Mouse (Mus musculus) small intestine, adult 2 months (tissue): ENCODE results near the gene Hist1h2bn. TPM values are rescaled to one million over a fixed set of nuclear protein-coding genes. Genes with fewer than 3 reads are reported as not detected.
A peak's percentile ranks its signal among the peaks of the same experiment; 100 is the strongest.
"Not testable (repeated sequence)": the region's sequence is repeated elsewhere in the genome, so short reads cannot be mapped to it uniquely, and the experiment has no call there.

ENCODE experiments used
- H3K27ac ChIP-seq: fragments of 200-500 bp; 2 replicates; pipeline ENCODE4 v1.5.1; 2012; ENCODE audit warnings: low read depth, low read length, control low read depth, inconsistent platforms; ENCODE audit not compliant: insufficient read depth
- H3K27me3 ChIP-seq: fragments of 200-500 bp; 2 replicates; pipeline ENCODE4 v1.6.1; 2012; ENCODE audit warnings: mild to moderate bottlenecking, moderate library complexity, low read length, inconsistent platforms; ENCODE audit not compliant: control insufficient read depth, insufficient read depth
- H3K36me3 ChIP-seq: fragments of 200-500 bp; 2 replicates; pipeline ENCODE4 v1.6.1; 2012; ENCODE audit warnings: mild to moderate bottlenecking, low read length, control low read depth, inconsistent platforms; ENCODE audit not compliant: control insufficient read depth, insufficient read depth
- H3K4me1 ChIP-seq: fragments of 200-500 bp; 2 replicates; pipeline ENCODE4 v1.6.1; 2012; ENCODE audit warnings: low read length, inconsistent platforms, mixed read lengths; ENCODE audit not compliant: control insufficient read depth, insufficient read depth, insufficient read length
- H3K4me3 ChIP-seq: fragments of 200-500 bp; 2 replicates; pipeline ENCODE4 v1.5.1; 2012; ENCODE audit warnings: low read depth, mild to moderate bottlenecking, control low read depth, inconsistent platforms, low read length, moderate library complexity
- CTCF ChIP-seq: fragments of 200-500 bp; IDR thresholded peaks from 2 replicates; pipeline ENCODE4 v1.5.1; 2012; ENCODE audit warnings: low read depth, mild to moderate bottlenecking, control low read depth, inconsistent platforms, low read length, moderate library complexity, mixed read lengths; ENCODE audit not compliant: insufficient replicate concordance, insufficient read length; ENCODE audit errors: extremely low read depth
- POLR2A ChIP-seq: fragments of 200-500 bp; IDR thresholded peaks from 2 replicates; pipeline ENCODE4 v1.6.1; 2012; ENCODE audit warnings: low read depth, mild to moderate bottlenecking, control low read depth, inconsistent platforms, low read length, moderate library complexity
- WGBS: fragments of 180-500 bp; shearing (Covaris S2); methylation state at CpG from one replicate; pipeline ENCODE4 v1.1.7; 2018; 5-methylcytosine and 5-hydroxymethylcytosine counted together
- polyA plus RNA-seq: library from polyadenylated mRNA; depleted of rRNA; stranded (reverse); fragments of >200 nt; gene quantifications from 2 replicates; pipeline ENCODE4 v1.2.3, GENCODE M21; 2012; rRNA removed

Hist1h2bn gene
- polyA plus RNA-seq, result 13.6 and 21.8 TPM in 2 replicates

DNA sequence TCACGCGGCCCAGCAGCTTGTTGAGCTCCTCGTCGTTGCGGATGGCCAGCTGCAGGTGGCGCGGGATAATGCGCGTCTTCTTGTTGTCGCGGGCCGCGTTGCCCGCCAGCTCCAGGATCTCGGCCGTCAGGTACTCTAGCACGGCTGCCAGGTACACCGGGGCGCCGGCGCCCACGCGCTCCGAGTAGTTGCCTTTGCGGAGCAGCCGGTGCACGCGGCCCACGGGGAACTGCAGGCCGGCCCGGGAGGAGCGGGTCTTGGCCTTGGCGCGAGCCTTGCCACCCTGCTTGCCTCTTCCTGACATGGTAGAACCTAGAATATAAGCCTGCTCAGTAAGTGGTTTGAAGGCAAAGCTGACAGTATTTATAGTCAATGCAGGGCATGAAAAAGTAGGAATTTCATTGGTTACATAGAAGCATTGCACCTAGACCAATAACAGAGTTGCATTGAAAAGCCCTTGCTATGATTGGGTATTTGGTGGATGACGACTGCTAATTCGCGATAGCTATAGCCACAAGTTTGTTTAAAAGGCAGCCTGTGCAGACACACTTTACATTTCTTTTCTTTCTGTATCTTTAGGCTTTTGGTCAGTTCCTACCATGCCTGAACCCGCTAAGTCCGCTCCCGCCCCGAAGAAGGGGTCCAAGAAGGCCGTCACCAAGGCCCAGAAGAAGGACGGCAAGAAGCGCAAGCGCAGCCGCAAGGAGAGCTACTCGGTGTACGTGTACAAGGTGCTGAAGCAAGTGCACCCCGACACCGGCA lies at the start of gene Hist1h2bn, which contains the start of gene Hist1h2ak:
Gene Hist1h2bn, plus strand, starts transcription at position 600 of the 762 bp plus-strand sequence.
Gene Hist1h2ak, minus strand, starts transcription at position 304 of the 762 bp plus-strand sequence.
- H3K36me3 ChIP-seq, H3K27me3 ChIP-seq, H3K4me1 ChIP-seq: not testable (repeated sequence)
- WGBS, result under 1% methylated on average over 48 of the region's 50 CpGs
- peak; percentile 67 for TF ChIP-seq POLR2A
- Histone ChIP-seq H3K27ac (peak within 1 kb of the TSS; percentile 80), H3K4me3 (peak within 1 kb of the TSS; percentile 70)

DNA sequence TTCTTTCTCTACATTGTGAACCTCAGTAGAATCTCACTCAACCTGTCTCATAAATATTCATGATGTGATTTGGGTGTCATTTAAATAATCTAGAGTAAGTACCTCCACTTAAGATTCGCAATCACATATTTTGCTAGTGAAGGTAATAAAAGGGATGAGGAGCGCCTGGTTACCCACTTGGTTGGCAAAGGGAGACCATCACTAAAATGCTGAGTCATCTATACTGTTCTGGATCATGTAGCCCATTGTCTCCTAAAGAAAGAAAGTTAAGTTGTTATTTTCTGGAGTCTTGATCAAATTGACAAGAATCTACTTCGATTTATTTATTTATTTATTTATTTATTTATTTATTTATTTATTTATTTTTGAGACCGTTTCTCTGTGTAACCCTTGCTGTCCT lies 47.3 kb upstream of the Hist1h2bn start:
- 55% methylated on average over 4 of the region's 4 CpGs for WGBS
- Histone ChIP-seq H3K4me3 (no peak overlapping the region), H3K27ac (no peak overlapping the region), H3K27me3 (no peaks in the 10 kb centered on the region), H3K4me1 (no peaks in the 10 kb centered on the region), H3K36me3 (no peaks in the 10 kb centered on the region)
- no peak for TF ChIP-seq CTCF
- no peak for TF ChIP-seq POLR2A

DNA sequence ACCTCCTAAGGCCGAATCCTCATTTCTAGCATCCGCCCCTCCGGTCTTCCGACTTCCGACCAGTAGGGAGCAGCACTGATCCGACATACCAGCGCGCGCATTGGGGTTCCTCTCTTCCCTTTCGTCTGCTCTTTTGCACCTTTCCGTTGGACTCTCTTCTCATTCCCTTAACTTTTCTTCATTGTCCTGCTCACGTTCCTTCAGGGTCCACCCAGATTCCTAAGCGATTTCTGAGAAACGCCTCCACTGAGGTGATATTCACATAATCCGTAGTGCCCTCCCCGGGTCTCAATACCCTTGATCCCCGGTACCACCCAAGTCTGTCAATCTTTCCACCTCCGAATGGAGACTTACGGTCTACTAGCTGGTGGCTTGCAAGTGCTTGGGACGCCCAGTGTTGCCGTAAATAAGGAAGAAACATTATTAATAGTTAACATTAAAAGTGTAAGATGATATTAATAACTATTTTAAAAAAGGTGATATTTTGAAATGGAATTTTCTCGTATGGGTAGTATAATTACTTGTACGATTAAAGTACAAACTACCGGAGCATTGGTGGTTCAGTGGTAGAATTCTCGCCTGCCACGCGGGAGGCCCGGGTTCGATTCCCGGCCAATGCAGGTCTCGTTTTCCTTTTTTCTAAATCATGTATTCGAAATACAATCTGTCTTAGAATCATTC lies 43.8 kb upstream of the Hist1h2bn start:
- Histone ChIP-seq H3K27me3 (no peaks in the 10 kb centered on the region), H3K36me3 (no peaks in the 10 kb centered on the region), H3K27ac (peak overlapping the region; percentile 41), H3K4me1 (peaks cover 4% of the 10 kb centered on the region; the same call in 1 of the 2 replicates), H3K4me3 (peak overlapping the region; percentile 69)
- TF ChIP-seq POLR2A, result no peak; the same call in 1 of the 2 replicates
- peak; percentile 87 for TF ChIP-seq CTCF
- WGBS, result under 1% methylated on average over 32 of the region's 32 CpGs

DNA sequence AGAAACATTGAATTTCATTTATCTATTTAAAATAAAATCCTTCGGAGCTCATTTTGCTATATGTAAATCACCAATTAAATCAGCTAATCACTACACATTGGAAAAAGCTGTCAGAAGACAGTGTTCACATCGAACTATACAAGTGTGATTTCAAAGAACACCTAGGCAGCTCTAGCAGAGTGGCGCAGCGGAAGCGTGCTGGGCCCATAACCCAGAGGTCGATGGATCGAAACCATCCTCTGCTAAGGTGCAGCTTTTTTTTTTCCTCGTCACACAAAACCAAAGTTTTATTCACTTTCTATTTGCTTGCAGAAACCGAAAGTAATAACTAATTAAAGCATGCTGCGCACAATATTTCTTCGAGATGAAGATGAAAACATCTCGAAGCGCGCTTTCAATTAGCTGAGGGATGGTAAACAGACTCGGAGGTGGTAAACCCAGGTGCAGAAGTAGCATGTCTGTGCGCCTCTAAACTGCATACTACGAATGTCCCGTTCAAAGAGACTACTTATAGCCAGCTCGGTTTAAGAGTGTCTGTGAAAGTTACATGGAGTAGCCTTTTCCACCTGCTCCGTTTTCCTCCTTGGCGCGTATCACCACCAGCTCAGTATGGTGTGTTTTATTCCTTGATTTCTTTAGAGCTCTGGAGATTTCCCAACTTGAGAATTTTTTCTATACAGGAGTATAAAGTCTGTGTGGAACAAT lies 43.0 kb upstream of the Hist1h2bn start:
- WGBS, result 3% methylated on average over 22 of the region's 22 CpGs
- Histone ChIP-seq H3K27me3 (no peaks in the 10 kb centered on the region), H3K27ac (peak overlapping the region; percentile 4), H3K4me1 (peaks cover 8% of the 10 kb centered on the region; the same call in 1 of the 2 replicates), H3K36me3 (no peaks in the 10 kb centered on the region), H3K4me3 (peak overlapping the region; percentile 10; the same call in 1 of the 2 replicates)
- TF ChIP-seq CTCF, result no peak
- no peak for TF ChIP-seq POLR2A

DNA sequence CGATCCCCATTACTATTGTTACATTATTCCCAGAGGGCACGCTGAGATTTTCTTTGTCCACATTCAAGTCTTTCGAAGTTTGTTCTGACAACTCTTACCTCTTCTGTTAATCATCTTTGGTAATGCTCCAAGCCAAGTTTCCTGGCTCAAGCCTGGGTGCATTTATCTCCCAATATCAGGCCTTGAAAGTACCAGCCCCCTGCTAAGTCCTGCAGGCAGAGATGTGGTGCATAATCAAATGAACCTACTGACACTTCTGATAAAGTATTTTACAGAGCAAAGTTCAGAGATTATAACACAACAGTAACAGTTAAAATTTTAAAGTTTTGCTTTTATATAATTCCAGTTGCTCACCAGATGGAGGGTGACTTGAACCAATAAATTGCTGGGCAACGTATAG lies 42.2 kb upstream of the Hist1h2bn start:
- TF ChIP-seq POLR2A (no peak), CTCF (no peak)
- Histone ChIP-seq H3K4me1 (peaks cover 8% of the 10 kb centered on the region; the same call in 1 of the 2 replicates), H3K27ac (no peak overlapping the region), H3K27me3 (no peaks in the 10 kb centered on the region), H3K36me3 (no peaks in the 10 kb centered on the region), H3K4me3 (no peak overlapping the region)
- 19% methylated on average over 4 of the region's 4 CpGs for WGBS

DNA sequence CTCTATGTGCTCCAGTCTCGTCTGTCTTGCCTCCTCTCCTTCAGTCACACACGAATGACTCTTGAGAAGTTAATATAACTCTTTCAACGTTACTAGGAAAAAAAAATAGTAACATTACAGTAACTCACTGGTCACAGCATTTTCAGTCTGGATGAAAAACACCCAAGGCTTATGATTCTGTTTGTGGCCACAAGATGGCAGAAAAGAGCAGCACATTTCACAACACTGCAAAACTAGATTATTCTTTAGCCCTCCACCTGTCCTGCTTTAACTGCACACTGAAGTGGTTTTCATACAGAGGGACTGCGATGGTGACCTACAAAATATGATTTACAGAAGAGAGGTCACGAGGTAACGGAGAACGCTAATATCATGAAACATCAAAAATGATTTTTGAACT lies 39.2 kb upstream of the Hist1h2bn start:
- Histone ChIP-seq H3K27me3 (no peaks in the 10 kb centered on the region), H3K27ac (0 out of 2 replicates have a peak overlapping the region, but pooled peaks have one; percentile 65), H3K36me3 (no peaks in the 10 kb centered on the region), H3K4me3 (no peak overlapping the region), H3K4me1 (peaks cover 8% of the 10 kb centered on the region; the same call in 1 of the 2 replicates)
- TF ChIP-seq POLR2A (no peak), CTCF (no peak)
- whole genome bisulfite sequencing, result under 1% methylated on average over 7 of the region's 7 CpGs
